In genomic region chr16:18136015-18136414, GRCm38 (mm10) we compare ENCODE assay signal across 13 mouse cellular contexts. TPM values are rescaled to one million over a fixed set of nuclear protein-coding genes. Genes with fewer than 3 reads are reported as not detected.
A peak's percentile ranks its signal among the peaks of the same experiment; 100 is the strongest.
DNase-seq lines count a peak whose midpoint lies in the region; ATAC-seq and TF ChIP-seq lines count a peak whose summit lies in the region.
"Had no signal": no experiment of that assay in that cellular context is flagged by ENCODE, and none has a peak within 500 bp of the region (broad histone marks: within the 10 kb centered on the region; RNA-seq: fewer than 3 reads in every experiment).

No protein-coding gene starts in this region.

- no peaks in the 10 kb centered on the region for H3K9me3 ChIP-seq in hindbrain, embryonic 11.5 days (ENCODE audit: control insufficient read depth, low read length)
- H3K9me3 ChIP-seq in hindbrain, embryonic 13.5 days, result no peaks in the 10 kb centered on the region
- no peaks in the 10 kb centered on the region for H3K9me3 ChIP-seq in hindbrain, postnatal 0 days (ENCODE audit: low read length)

- no peak for TF ChIP-seq CTCF in hindbrain, postnatal 0 days (IDR thresholded peaks at IDR 0.05; ENCODE audit: low read depth)

- no peak overlapping the region for H3K4me3 ChIP-seq in hindbrain, embryonic 11.5 days (ENCODE audit: low read depth, low read length)
- H3K4me3 ChIP-seq in hindbrain, embryonic 13.5 days, result no peak overlapping the region
- no peak overlapping the region for H3K4me3 ChIP-seq in hindbrain, postnatal 0 days (ENCODE audit: low read length)

- 52% methylated on average over 7 of the region's 7 CpGs for WGBS in hindbrain, embryonic 11.5 days
- WGBS in hindbrain, embryonic 13.5 days, result 56% methylated on average over 7 of the region's 7 CpGs
- 41% methylated on average over 7 of the region's 7 CpGs for WGBS in hindbrain, postnatal 0 days

- H3K4me2 ChIP-seq in hindbrain, embryonic 11.5 days (replicated peaks; ENCODE audit: low read depth, low read length), result no peak overlapping the region
- no peak overlapping the region for H3K4me2 ChIP-seq in hindbrain, embryonic 13.5 days
- H3K4me2 ChIP-seq in hindbrain, postnatal 0 days (ENCODE audit: low read depth, low read length), result no peak overlapping the region

- no peak overlapping the region for H3K27ac ChIP-seq in hindbrain, embryonic 11.5 days (ENCODE audit: low read depth, low read length)
- H3K27ac ChIP-seq in hindbrain, embryonic 13.5 days, result no peak overlapping the region
- H3K27ac ChIP-seq in hindbrain, postnatal 0 days, result no peak overlapping the region

- H3K4me1 ChIP-seq in hindbrain, embryonic 11.5 days (replicated peaks; ENCODE audit: control insufficient read depth, insufficient read depth, low read length), result no peaks in the 10 kb centered on the region
- H3K4me1 ChIP-seq in hindbrain, embryonic 13.5 days (replicated peaks), result peaks cover 14% of the 10 kb centered on the region
- H3K4me1 ChIP-seq in hindbrain, postnatal 0 days (ENCODE audit: insufficient read depth, low read length), result peaks cover 12% of the 10 kb centered on the region; the same call in 1 of the 2 replicates

- no peak for DNase-seq in hindbrain, embryonic 11.5 days (ENCODE audit: low spot score)
- peak; percentile 73 for DNase-seq in cerebellum, adult 11 months
- no peak for DNase-seq in hindbrain, postnatal 0 days (ENCODE audit: low spot score)
- peak; percentile 85 to 93 for DNase-seq in kidney, postnatal 36 days
- no peak for DNase-seq in adrenal gland, adult 18-20 months (ENCODE audit: low spot score in 2 of 2)
- DNase-seq in adrenal gland, postnatal 36 days, result no peak
- DNase-seq in embryo, embryonic 9.5 days (ENCODE audit: extremely low spot score), result no peak
- DNase-seq: gastrocnemius, postnatal 36 days; heart, postnatal 10 days; lung, postnatal 10 days; spleen, adult 18-20 months had no signal

- no peaks in the 10 kb centered on the region for H3K27me3 ChIP-seq in hindbrain, embryonic 11.5 days (ENCODE audit: control insufficient read depth, insufficient read depth, low read length)
- 0 out of 2 replicates have a peak, but pooled peaks cover 6% of the 10 kb centered on the region for H3K27me3 ChIP-seq in hindbrain, embryonic 13.5 days
- no peaks in the 10 kb centered on the region for H3K27me3 ChIP-seq in hindbrain, postnatal 0 days (ENCODE audit: insufficient read depth, low read length)

- ATAC-seq in hindbrain, embryonic 11.5 days (ENCODE audit: low FRiP score), result 0 out of 2 replicates have a peak, but pooled peaks have one; percentile 35
- ATAC-seq in hindbrain, embryonic 13.5 days (ENCODE audit: low FRiP score), result no peak
- ATAC-seq in hindbrain, postnatal 0 days, result peak; percentile 19

- no peak overlapping the region for H3K9ac ChIP-seq in hindbrain, embryonic 11.5 days (ENCODE audit: low read depth, low read length)
- no peak overlapping the region for H3K9ac ChIP-seq in hindbrain, embryonic 13.5 days
- no peak overlapping the region for H3K9ac ChIP-seq in hindbrain, postnatal 0 days (replicated peaks; ENCODE audit: low read length)

- H3K36me3 ChIP-seq in hindbrain, embryonic 11.5 days (ENCODE audit: control insufficient read depth, insufficient read depth, low read length), result no peaks in the 10 kb centered on the region
- no peaks in the 10 kb centered on the region; the same call in none of the 2 replicates for H3K36me3 ChIP-seq in hindbrain, embryonic 13.5 days
- no peaks in the 10 kb centered on the region for H3K36me3 ChIP-seq in hindbrain, postnatal 0 days (ENCODE audit: insufficient read depth, low read length)

RNA-seq across cellular contexts. Expression of gene Rtn4r, which starts 8.6 kb away (rescaled TPM):
- polyA plus RNA-seq in hindbrain, embryonic 11.5 days (2014; fragmentation: Nextera tagmentation; extraction: Ambion mirVana), result 3.3 and 3.4 TPM in 2 replicates
- 14.0 TPM in 2 replicates for polyA plus RNA-seq in hindbrain, embryonic 13.5 days (2015; fragmentation: Nextera tagmentation; extraction: Ambion mirVana)
- total RNA-seq in hindbrain, postnatal 0 days (2014; rRNA removed), result 38.2 and 55.7 TPM in 2 replicates
- polyA plus RNA-seq in hindbrain, postnatal 0 days (2015; fragmentation: Nextera tagmentation; extraction: Ambion mirVana), result 20.4 and 23.1 TPM in 2 replicates
- under 1 TPM; 0.20 to 0.26 TPM for total RNA-seq in adrenal gland, adult 18-20 months (2021)
- total RNA-seq in adrenal gland, postnatal 36 days (2021), result under 1 TPM in 1 of 2 experiments, not detected in 1; 0.20 TPM
- total RNA-seq: MEL had no signal

RNA-seq across cellular contexts. Expression of gene Prodh, which starts 46.0 kb away (rescaled TPM):
- 7.8 and 8.3 TPM in 2 replicates for polyA plus RNA-seq in hindbrain, embryonic 11.5 days (2014; fragmentation: Nextera tagmentation; extraction: Ambion mirVana)
- 4.8 TPM in 2 replicates for polyA plus RNA-seq in hindbrain, embryonic 13.5 days (2015; fragmentation: Nextera tagmentation; extraction: Ambion mirVana)
- 10.6 and 16.7 TPM in 2 replicates for total RNA-seq in hindbrain, postnatal 0 days (2014; rRNA removed)
- 7.4 and 8.7 TPM in 2 replicates for polyA plus RNA-seq in hindbrain, postnatal 0 days (2015; fragmentation: Nextera tagmentation; extraction: Ambion mirVana)
- 10 to 100 TPM; 18.5 to 53.8 TPM for total RNA-seq in adrenal gland, adult 18-20 months (2021)
- total RNA-seq in adrenal gland, postnatal 36 days (2021), result 10 to 100 TPM; 13.1 to 47.7 TPM

Comparison
In these comparisons a context has a peak if more than half of its experiments do, and no peak if none do; other contexts are left out.
1. DNase-seq: peak in cerebellum, adult 11 months (single experiment) and kidney, postnatal 36 days (2 of 2); none in hindbrain, embryonic 11.5 days (single experiment), hindbrain, postnatal 0 days (single experiment), adrenal gland, adult 18-20 months (0 of 2), adrenal gland, postnatal 36 days (0 of 2) and embryo, embryonic 9.5 days (single experiment).
2. RNA of gene Rtn4r, which starts 8.6 kb away (total RNA-seq): 38.2 to 55.7 TPM in hindbrain, postnatal 0 days; 0.20 to 0.26 TPM in adrenal gland, adult 18-20 months and 0.20 TPM in adrenal gland, postnatal 36 days; every median in the first group is over 10 times any median in the second.